Mouse (Mus musculus): ENCODE measurements around the gene Ctrc. TPM values are rescaled to one million over a fixed set of nuclear protein-coding genes. Genes with fewer than 3 reads are reported as not detected.

Ctrc gene
- total RNA-seq, 2 experiments from 2014 or later: not detected

GRCm38 (mm10) chr4:141828177-141828576 lies 18.0 kb downstream of the Ctrc start:
- Histone ChIP-seq H3K27ac (0 out of 2 replicates have a peak overlapping the region, but pooled peaks have one; percentile 35), H3K4me3 (no peak overlapping the region)
- peak; percentile 30 for DNase-seq
- intact Hi-C loops (cut with DNase I): loop anchor here (10.0 kb wide), 1 partner anchor 213 kb away; the partner anchor contains the start of gene Tmem82
- TF ChIP-seq CTCF (IDR thresholded peaks at IDR 0.05): no peak

GRCm38 (mm10) chr4:141827401-141827800 lies 18.8 kb downstream of the Ctrc start:
- intact Hi-C loops (cut with DNase I): loop anchor here (10.0 kb wide), 1 partner anchor 213 kb away; the partner anchor contains the start of gene Tmem82
- Histone ChIP-seq H3K4me3 (no peak overlapping the region), H3K27ac (no peak overlapping the region)
- TF ChIP-seq CTCF (IDR thresholded peaks at IDR 0.05): no peak
- DNase-seq: no peak

- Histone ChIP-seq H3K4me3 (no peak within 1 kb of the TSS), H3K27ac (no peak within 1 kb of the TSS)
- intact Hi-C loops (cut with DNase I): loop anchor here (10.0 kb wide), 1 partner anchor 211 kb away; the partner anchor contains the start of gene Tmem82
- TF ChIP-seq CTCF (IDR thresholded peaks at IDR 0.05): no peak
- no peak for DNase-seq
Observed at GRCm38 (mm10) chr4:141826060-141826459, 20.1 kb downstream of the Ctrc start, which contains the start of gene Cela2a. Gene Cela2a (minus strand): TSS chr4:141826160.

GRCm38 (mm10) chr4:141822979-141823378 lies 23.2 kb downstream of the Ctrc start:
- DNase-seq: no peak
- no peak for TF ChIP-seq CTCF (IDR thresholded peaks at IDR 0.05)
- no peak overlapping the region for H3K27ac ChIP-seq
- H3K4me3 ChIP-seq: no peak overlapping the region
- intact Hi-C loops (cut with DNase I): loop anchor here (10.0 kb wide), 1 partner anchor 208 kb away; the partner anchor contains the start of gene Tmem82

GRCm38 (mm10) chr4:141822089-141822488 lies 24.1 kb downstream of the Ctrc start:
- peak; percentile 53 for DNase-seq
- peak; percentile 59 for TF ChIP-seq CTCF (IDR thresholded peaks at IDR 0.05)

GRCm38 (mm10) chr4:141821178-141821577 lies 25.0 kb downstream of the Ctrc start:
- TF ChIP-seq CTCF (IDR thresholded peaks at IDR 0.05): no peak
- DNase-seq: no peak
- intact Hi-C loops (cut with DNase I): loop anchor here (10.0 kb wide), 1 partner anchor 206 kb away; the partner anchor contains the start of gene Tmem82
- H3K4me3 ChIP-seq: no peak overlapping the region
- H3K27ac ChIP-seq: no peak overlapping the region

More at GRCm38 (mm10) chr4:141822089-141822488, 24.1 kb downstream of the Ctrc start:
- no peak overlapping the region for H3K27ac ChIP-seq
- H3K4me3 ChIP-seq: no peak overlapping the region
- intact Hi-C loops (cut with DNase I): loop anchor here (10.0 kb wide), 1 partner anchor 207 kb away; the partner anchor contains the start of gene Tmem82

GRCm38 (mm10) chr4:141819316-141819715 lies 26.8 kb downstream of the Ctrc start:
- no peak for TF ChIP-seq CTCF (IDR thresholded peaks at IDR 0.05)
- Histone ChIP-seq H3K27ac (no peak overlapping the region), H3K4me3 (no peak overlapping the region)
- no peak for DNase-seq
- intact Hi-C loops (cut with DNase I): no loop called here

GRCm38 (mm10) chr4:141818861-141819260 lies 27.3 kb downstream of the Ctrc start:
- TF ChIP-seq CTCF (IDR thresholded peaks at IDR 0.05): no peak
- intact Hi-C loops (cut with DNase I): no loop called here
- Histone ChIP-seq H3K27ac (no peak overlapping the region), H3K4me3 (no peak overlapping the region)
- DNase-seq: no peak

GRCm38 (mm10) chr4:141817706-141818105 lies 28.5 kb downstream of the Ctrc start:
- Histone ChIP-seq H3K27ac (no peak overlapping the region), H3K4me3 (no peak overlapping the region)
- intact Hi-C loops (cut with DNase I): no loop called here
- no peak for DNase-seq
- TF ChIP-seq CTCF (IDR thresholded peaks at IDR 0.05): no peak

- Histone ChIP-seq H3K27ac (no peak overlapping the region), H3K4me3 (no peak overlapping the region)
- no peak for TF ChIP-seq CTCF (IDR thresholded peaks at IDR 0.05)
- intact Hi-C loops (cut with DNase I): no loop called here
- no peak for DNase-seq
Observed at GRCm38 (mm10) chr4:141816776-141817655, 29.1 kb downstream of the Ctrc start.

GRCm38 (mm10) chr4:141816267-141816666 lies 29.9 kb downstream of the Ctrc start:
- no peak overlapping the region for H3K4me3 ChIP-seq
- no peak overlapping the region for H3K27ac ChIP-seq
- TF ChIP-seq CTCF (IDR thresholded peaks at IDR 0.05): no peak
- DNase-seq: no peak
- intact Hi-C loops (cut with DNase I): no loop called here

- Histone ChIP-seq H3K27ac (no peak overlapping the region), H3K4me3 (no peak overlapping the region)
- TF ChIP-seq CTCF (IDR thresholded peaks at IDR 0.05): no peak
- intact Hi-C loops (cut with DNase I): loop anchor here (2.0 to 5.0 kb wide), 2 partner anchors 41 to 146 kb away; no protein-coding TSS in a partner anchor
- no peak for DNase-seq
Observed at GRCm38 (mm10) chr4:141811375-141811774, 34.8 kb downstream of the Ctrc start.

GRCm38 (mm10) chr4:141810975-141811374 lies 35.2 kb downstream of the Ctrc start:
- Histone ChIP-seq H3K4me3 (no peak overlapping the region), H3K27ac (no peak overlapping the region)
- DNase-seq: no peak
- TF ChIP-seq CTCF (IDR thresholded peaks at IDR 0.05): no peak
- intact Hi-C loops (cut with DNase I): loop anchor here (2.0 to 5.0 kb wide), 2 partner anchors 42 to 146 kb away; no protein-coding TSS in a partner anchor

Measured in gastrocnemius, adult 2 months (tissue).